ENCODE assay signal across 8 mouse cellular contexts in genomic region chr3:148989818-148990530, GRCm38 (mm10). TPM values are rescaled to one million over a fixed set of nuclear protein-coding genes. Genes with fewer than 3 reads are reported as not detected.
DNase-seq lines count a peak whose midpoint lies in the region; ATAC-seq and TF ChIP-seq lines count a peak whose summit lies in the region.

No protein-coding gene starts in this region.

- no peak for TF ChIP-seq CTCF in hindbrain, postnatal 0 days (IDR thresholded peaks at IDR 0.05; ENCODE audit: low read depth)
- no peak for TF ChIP-seq CTCF in stomach, postnatal 0 days (IDR thresholded peaks at IDR 0.05; ENCODE audit: low read depth)

- WGBS in hindbrain, postnatal 0 days: under 1% methylated on average over 60 of the region's 68 CpGs
- WGBS in limb, embryonic 11.5 days: under 1% methylated on average over 55 of the region's 68 CpGs
- under 1% methylated on average over 60 of the region's 68 CpGs for WGBS in midbrain, embryonic 15.5 days
- WGBS in stomach, postnatal 0 days: 0% methylated on average over 28 of the region's 68 CpGs

- H3K4me2 ChIP-seq in hindbrain, postnatal 0 days (ENCODE audit: low read depth, low read length): peak overlapping the region; percentile 95
- H3K4me2 ChIP-seq in limb, embryonic 11.5 days (ENCODE audit: low read depth, severe bottlenecking): peak overlapping the region; percentile 78
- H3K4me2 ChIP-seq in midbrain, embryonic 15.5 days: peak overlapping the region; percentile 62
- peak overlapping the region; percentile 91 for H3K4me2 ChIP-seq in stomach, postnatal 0 days (replicated peaks; ENCODE audit: low read depth)

- peak overlapping the region; percentile 76 for H3K4me3 ChIP-seq in hindbrain, postnatal 0 days (ENCODE audit: low read length)
- peak overlapping the region; percentile 95 for H3K4me3 ChIP-seq in limb, embryonic 11.5 days (ENCODE audit: low read depth, low read length)
- peak overlapping the region; percentile 74 for H3K4me3 ChIP-seq in midbrain, embryonic 15.5 days
- peak overlapping the region; percentile 95 for H3K4me3 ChIP-seq in stomach, postnatal 0 days (ENCODE audit: low read depth, low read length)

- peak; percentile 12 for DNase-seq in cerebellum, adult 11-12 months
- DNase-seq in cerebellum, adult 9-10 months: no peak
- peak; percentile 45 for DNase-seq in gastrocnemius, postnatal 25 days
- peak; percentile 77 for DNase-seq in hindbrain, postnatal 0 days (ENCODE audit: low spot score)
- DNase-seq in limb, embryonic 11.5 days (ENCODE audit: low spot score): peak; percentile 89
- peak; percentile 81 for DNase-seq in stomach, postnatal 0 days (ENCODE audit: low spot score)

- H3K9me3 ChIP-seq in hindbrain, postnatal 0 days (ENCODE audit: low read length): no peaks in the 10 kb centered on the region
- no peaks in the 10 kb centered on the region for H3K9me3 ChIP-seq in limb, embryonic 11.5 days (ENCODE audit: control insufficient read depth, low read length)
- no peaks in the 10 kb centered on the region for H3K9me3 ChIP-seq in midbrain, embryonic 15.5 days
- H3K9me3 ChIP-seq in stomach, postnatal 0 days (ENCODE audit: control insufficient read depth, low read length): no peaks in the 10 kb centered on the region

- no peaks in the 10 kb centered on the region for H3K4me1 ChIP-seq in hindbrain, postnatal 0 days (ENCODE audit: insufficient read depth, low read length)
- H3K4me1 ChIP-seq in limb, embryonic 11.5 days (ENCODE audit: control insufficient read depth, insufficient read depth, low read length): peaks cover 16% of the 10 kb centered on the region
- H3K4me1 ChIP-seq in midbrain, embryonic 15.5 days: peaks cover 14% of the 10 kb centered on the region
- no peaks in the 10 kb centered on the region for H3K4me1 ChIP-seq in stomach, postnatal 0 days (replicated peaks; ENCODE audit: control insufficient read depth, insufficient read depth)

- H3K27ac ChIP-seq in hindbrain, postnatal 0 days: peak overlapping the region; percentile 91
- peak overlapping the region; percentile 100 for H3K27ac ChIP-seq in limb, embryonic 11.5 days (replicated peaks; ENCODE audit: low read depth, low read length)
- H3K27ac ChIP-seq in midbrain, embryonic 15.5 days: peak overlapping the region; percentile 96
- H3K27ac ChIP-seq in stomach, postnatal 0 days (replicated peaks): peak overlapping the region; percentile 95

- no peaks in the 10 kb centered on the region for H3K27me3 ChIP-seq in hindbrain, postnatal 0 days (ENCODE audit: insufficient read depth, low read length)
- no peaks in the 10 kb centered on the region for H3K27me3 ChIP-seq in limb, embryonic 11.5 days (ENCODE audit: control insufficient read depth, insufficient read depth, low read length)
- H3K27me3 ChIP-seq in midbrain, embryonic 15.5 days (replicated peaks): no peaks in the 10 kb centered on the region
- H3K27me3 ChIP-seq in stomach, postnatal 0 days (ENCODE audit: control insufficient read depth, insufficient read depth, low read length): no peaks in the 10 kb centered on the region

- peak; percentile 34 for ATAC-seq in common myeloid progenitor, adult 5-6 weeks (replicated peaks; ENCODE audit: low read depth, poor library complexity, severe bottlenecking)
- peak; percentile 67 for ATAC-seq in hindbrain, postnatal 0 days
- peak; percentile 74 for ATAC-seq in limb, embryonic 11.5 days (ENCODE audit: insufficient number of reproducible peaks, low FRiP score, low TSS enrichment, low read depth)
- ATAC-seq in midbrain, embryonic 15.5 days (replicated peaks): peak; percentile 68
- ATAC-seq in stomach, postnatal 0 days (ENCODE audit: low FRiP score, low TSS enrichment): peak; percentile 63

- peak overlapping the region; percentile 77 for H3K9ac ChIP-seq in hindbrain, postnatal 0 days (replicated peaks; ENCODE audit: low read length)
- H3K9ac ChIP-seq in limb, embryonic 11.5 days (ENCODE audit: low read length): peak overlapping the region; percentile 98
- peak overlapping the region; percentile 88 for H3K9ac ChIP-seq in midbrain, embryonic 15.5 days
- H3K9ac ChIP-seq in stomach, postnatal 0 days (ENCODE audit: low read length): peak overlapping the region; percentile 86

- no peaks in the 10 kb centered on the region for H3K36me3 ChIP-seq in hindbrain, postnatal 0 days (ENCODE audit: insufficient read depth, low read length)
- no peaks in the 10 kb centered on the region for H3K36me3 ChIP-seq in limb, embryonic 11.5 days (ENCODE audit: control insufficient read depth, insufficient read depth, low read length)
- no peaks in the 10 kb centered on the region for H3K36me3 ChIP-seq in midbrain, embryonic 15.5 days (replicated peaks)
- no peaks in the 10 kb centered on the region for H3K36me3 ChIP-seq in stomach, postnatal 0 days (ENCODE audit: control insufficient read depth, insufficient read depth, low read length)

- no peak for TF ChIP-seq EP300 in stomach, postnatal 0 days (optimal IDR thresholded peaks at IDR 0.05)

RNA-seq across cellular contexts. Expression of gene Adgrl2, which starts 0.4 kb away (rescaled TPM):
- 27.9 and 34.7 TPM in 2 replicates for total RNA-seq in common myeloid progenitor, adult 5-6 weeks (2017)
- total RNA-seq in gastrocnemius, postnatal 25 days (2021): 10 to 100 TPM; 13.2 to 13.3 TPM
- 106 and 118 TPM in 2 replicates for total RNA-seq in hindbrain, postnatal 0 days (2014; rRNA removed)
- polyA plus RNA-seq in hindbrain, postnatal 0 days (2015; fragmentation: Nextera tagmentation; extraction: Ambion mirVana): 81.2 and 82.5 TPM in 2 replicates
- polyA plus RNA-seq in limb, embryonic 11.5 days (2014; fragmentation: Nextera tagmentation; extraction: Ambion mirVana): 87.9 and 108 TPM in 2 replicates
- polyA plus RNA-seq in midbrain, embryonic 15.5 days (2015; fragmentation: Nextera tagmentation; extraction: Ambion mirVana): 120 and 140 TPM in 2 replicates
- polyA plus RNA-seq in stomach, postnatal 0 days (2015; fragmentation: Nextera tagmentation; extraction: Ambion mirVana): 34.3 and 35.2 TPM in 2 replicates
